Mouse (Mus musculus) adipocyte (in vitro differentiated cells): ENCODE measurements at regions not wholly inside any gene's neighbourhood (a gene's known extent, or its start where the extent isn't known, plus 50 kb on each side); places are given as distances from the start of the nearest gene placed in this dataset.

Experiments
- DNase-seq: peaks from one replicate; pipeline ENCODE4 v3.0.0-alpha.2; 2016; ENCODE audit warnings: low spot score

DNA sequence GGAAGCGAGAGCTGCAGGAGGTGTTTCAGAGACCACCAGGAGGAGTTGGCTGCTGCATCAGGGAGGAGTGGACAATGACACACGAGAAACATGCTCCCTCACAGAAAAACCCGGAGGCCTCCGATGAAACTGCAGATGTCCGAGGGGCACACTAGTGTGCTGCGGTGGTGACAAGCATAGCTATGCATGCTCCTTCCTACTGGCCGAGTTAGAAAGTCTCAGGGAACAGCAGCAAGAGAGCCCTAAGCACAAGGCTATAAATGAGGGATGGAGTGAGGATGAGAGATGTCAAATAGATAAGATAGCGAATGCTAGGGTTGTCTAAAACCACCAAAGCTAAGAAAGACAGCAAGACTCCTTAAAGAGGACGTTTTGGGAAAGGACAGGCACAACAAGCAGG lies 328.4 kb upstream of the Adgrl2 start:
- DNase-seq, result no peak

DNA sequence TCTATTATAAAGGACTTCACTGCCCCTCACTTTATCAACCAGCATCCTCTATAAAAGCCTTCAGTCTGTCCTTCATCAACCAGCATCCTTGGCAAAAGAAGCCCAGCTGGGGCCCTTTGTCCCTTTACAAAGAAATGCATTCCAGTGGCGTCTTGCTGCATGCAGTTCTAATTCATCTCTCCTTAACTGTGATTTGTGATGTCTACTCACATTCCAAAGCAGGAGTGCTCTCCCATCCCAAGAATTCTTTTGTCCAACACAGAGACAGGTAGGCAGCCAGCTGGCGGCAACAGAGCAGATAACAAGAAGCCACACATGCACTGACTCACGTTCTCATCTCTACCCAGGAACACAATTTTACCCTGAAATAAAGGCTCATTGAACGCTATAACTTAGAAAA lies 323.9 kb upstream of the Adgrl2 start:
- DNase-seq, result no peak

DNA sequence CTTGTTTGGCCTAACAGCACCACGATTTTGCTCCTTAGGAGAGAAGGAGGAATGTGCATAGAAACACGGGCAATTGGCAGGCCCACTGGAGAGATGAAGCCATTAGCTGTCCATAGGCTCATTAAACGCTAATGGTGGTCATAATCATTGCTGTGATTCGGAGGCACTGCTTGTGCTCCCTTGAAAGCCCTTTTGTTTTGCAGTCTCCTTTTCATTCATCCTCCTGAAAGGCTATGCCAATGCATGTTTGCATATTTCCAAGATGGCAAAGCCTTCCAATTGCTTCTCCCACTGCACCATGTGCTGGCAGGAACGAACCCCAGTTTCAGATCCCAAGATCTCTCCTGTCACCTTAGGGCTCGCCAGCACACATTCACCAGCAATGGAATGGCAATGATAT lies 322.9 kb upstream of the Adgrl2 start:
- no peak for DNase-seq

DNA sequence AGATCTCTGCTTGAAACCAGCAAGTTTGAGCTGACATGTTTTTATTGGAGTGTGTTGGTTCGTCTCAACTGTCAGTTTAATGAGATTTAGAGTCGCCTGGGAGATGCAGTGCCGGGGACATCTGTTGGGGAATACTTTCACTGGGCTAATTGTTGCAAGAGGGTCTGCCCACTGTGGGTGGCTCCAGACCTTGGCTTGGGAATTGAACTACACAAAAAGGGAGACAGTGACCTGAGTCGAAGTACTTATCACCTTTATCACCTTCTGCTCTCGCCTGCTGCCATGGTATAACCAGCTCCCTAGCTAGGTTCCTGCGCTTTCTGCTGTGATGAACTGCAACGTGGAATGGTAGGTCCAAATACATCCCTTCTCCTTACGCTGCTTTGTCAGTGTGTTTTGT lies 321.2 kb upstream of the Adgrl2 start:
- no peak for DNase-seq

DNA sequence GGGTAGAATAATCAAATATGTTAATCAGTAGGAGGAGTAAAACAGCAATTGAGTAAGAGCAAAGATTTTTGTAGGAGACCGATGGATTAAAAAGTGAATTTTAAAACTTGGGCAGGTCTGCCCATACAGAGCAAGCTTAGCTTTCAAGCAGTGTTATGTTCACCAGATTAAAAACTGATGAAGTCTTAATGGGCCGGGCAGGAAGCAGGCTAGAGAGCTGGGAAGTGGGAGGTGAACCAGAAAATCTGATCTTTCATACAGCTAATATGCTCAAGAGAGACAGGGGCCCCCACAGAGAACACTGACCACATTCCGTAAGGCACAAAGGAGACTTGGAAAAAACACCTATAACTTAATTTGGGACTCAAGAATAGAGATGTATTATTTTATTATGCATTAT lies 316.4 kb upstream of the Adgrl2 start:
- DNase-seq, result no peak

DNA sequence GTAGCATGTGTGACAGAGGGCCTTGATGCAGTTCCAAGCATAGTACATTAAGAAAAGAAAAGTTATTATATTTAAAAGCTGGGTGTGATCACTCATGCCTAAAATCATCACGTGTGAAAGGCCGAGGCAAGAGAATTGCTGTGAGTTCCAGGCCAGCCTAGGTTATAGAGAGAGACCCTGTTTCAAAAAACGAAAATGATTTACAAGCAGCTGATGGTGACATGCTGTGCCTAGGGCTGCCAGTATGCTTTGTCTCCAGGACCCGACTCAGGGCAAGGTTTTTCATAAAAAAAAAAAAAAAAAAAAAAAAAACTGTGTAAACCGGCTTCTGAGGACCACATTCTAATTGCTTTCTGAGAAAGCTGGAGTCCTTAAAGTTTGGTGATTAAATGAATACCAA lies 315.9 kb upstream of the Adgrl2 start:
- DNase-seq, result no peak

DNA sequence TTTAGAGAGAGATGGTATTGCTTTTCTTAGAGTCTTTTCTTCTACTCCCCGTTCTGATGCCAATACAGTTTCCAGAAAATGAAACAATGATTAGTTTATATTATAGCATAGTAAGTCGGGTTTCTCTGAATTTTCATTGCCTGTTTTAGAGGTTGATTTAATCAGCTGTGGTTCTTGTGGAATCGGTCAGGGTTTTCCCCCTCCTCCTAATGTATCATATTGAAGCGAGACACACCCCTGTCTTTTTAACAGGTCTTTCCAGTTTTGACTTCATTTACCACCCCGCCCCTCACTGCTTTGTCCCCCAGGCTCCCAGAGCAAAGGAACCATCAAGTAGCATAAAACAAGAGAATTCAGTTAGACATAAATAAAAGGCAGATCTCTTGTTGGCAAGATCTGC lies 315.1 kb upstream of the Adgrl2 start:
- DNase-seq, result no peak

DNA sequence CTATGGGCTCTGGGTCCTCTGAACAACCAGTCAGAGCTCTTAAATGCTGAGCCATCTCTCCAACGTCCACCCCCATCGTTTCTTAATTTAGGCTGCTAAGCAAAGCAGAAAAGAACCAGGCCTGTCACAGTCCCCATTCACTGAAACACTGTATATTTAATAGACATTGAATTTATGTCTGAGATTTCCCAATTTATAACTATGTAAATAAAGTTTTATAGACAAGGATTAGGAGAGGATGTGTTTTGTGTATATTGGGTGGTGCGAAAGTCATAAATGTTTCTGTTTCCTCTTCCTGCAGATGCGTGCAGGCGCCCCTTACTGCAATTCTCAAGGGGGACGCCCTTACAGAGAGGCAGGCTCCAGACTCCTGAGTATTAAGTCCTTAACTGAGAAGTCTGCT lies 314.7 kb upstream of the Adgrl2 start:
- DNase-seq, result no peak

DNA sequence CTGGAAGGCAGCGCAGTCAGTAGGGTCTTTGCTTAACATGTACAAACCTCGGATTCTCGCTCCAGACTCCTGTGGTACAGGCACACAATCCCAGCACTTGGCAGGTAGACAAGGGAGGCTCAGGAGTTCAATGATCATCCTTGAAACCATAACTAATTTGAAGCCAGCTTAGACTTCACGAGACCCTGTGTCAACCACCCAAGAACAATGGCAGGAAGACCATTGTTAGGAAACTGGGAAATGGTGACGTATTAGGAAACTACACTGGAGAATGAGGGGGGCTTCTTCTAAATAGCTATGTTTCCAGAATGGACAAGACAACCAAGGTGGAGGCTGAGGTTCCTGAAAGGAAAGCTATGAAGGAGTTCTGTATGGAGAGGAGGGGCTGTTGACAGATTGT lies 313.1 kb upstream of the Adgrl2 start:
- no peak for DNase-seq

DNA sequence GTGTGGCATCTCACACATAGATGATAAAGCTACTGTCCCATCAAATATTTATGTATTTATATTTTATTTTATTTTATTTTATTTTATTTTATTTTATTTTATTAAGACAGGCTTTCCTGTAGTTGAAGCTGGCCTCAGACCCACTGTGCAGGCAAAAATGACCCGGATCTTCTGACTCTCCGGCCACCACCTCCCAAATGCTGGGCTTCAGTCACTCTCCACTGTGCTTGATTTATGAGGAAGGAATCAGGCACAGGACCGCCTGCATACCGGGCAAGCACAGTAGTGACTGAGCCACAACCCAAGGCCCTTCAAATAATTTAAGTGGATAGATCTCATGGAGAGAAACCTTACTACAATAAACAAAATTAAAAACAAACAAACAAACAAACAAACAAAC lies 309.6 kb upstream of the Adgrl2 start:
- no peak for DNase-seq

DNA sequence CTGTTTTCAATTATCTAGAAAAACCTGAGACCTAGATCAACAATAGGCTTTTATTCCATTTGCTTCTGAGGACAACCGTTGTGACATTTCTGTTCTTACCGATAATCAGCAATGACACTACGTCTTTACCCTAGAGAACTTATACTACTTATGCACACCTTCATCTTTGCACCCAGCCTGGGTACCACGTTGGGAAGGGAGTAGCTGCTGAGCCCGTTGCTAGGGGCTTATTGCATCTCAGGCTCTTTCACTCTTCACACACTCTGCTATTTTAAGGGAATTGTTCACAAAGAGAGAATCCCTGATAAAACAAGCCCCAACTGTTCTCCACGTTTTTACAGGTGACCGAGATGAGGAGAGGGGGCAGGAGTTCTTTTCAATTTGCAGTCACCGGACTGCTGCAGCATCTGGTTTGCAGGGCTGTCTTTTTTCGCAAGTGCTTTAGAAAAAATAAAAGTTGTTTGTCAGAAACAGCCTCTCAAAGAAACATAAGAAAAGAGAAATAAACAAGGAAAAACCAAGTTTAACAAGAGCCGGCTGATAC lies 306.1 kb upstream of the Adgrl2 start:
- DNase-seq, result no peak

DNA sequence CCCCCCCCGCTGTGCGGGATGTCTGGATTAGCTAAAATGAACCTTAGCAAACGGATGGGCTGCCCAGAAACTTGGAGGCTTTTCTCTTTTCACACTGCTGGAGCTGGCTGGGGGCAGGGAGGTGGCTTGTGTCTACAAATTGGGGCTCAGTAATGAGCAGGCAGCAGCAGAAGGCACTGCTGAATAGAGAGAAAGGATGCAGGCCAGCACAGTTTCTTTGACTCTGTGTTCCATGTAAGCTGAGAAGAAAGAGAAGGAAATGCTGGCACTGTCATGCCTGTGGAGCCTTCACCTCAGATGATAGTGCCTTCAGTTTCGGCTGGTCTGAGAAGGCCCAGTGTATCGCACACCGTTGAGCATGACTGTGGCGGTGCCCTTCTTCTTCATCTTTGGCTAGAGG lies 305.6 kb upstream of the Adgrl2 start:
- DNase-seq, result no peak

DNA sequence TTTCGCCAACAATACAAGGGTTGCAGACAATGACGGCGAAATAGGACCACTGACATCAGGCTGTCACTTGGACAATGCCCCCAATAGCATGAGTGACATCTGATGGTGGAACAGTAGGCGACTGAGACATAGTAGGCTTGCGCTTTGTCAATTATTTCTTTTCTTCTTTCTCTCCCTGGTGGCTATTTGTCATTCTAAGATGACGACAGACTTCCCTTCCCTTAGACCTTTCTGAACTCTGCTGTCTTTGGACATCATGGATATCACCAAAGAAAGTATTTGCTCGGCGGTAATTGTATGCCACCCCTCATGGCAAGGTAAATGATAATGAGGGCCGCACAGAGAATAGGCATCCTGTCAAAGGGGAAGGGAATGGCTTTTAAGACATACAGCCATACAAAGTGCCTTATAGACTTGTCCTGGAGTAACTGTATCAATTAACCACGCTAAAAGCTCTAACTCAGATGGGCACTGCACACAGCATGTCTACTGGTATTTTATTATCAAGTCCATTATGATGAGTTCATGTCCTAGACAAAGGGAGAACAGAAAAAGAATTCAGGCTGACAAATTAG lies 305.0 kb upstream of the Adgrl2 start:
- DNase-seq, result no peak

DNA sequence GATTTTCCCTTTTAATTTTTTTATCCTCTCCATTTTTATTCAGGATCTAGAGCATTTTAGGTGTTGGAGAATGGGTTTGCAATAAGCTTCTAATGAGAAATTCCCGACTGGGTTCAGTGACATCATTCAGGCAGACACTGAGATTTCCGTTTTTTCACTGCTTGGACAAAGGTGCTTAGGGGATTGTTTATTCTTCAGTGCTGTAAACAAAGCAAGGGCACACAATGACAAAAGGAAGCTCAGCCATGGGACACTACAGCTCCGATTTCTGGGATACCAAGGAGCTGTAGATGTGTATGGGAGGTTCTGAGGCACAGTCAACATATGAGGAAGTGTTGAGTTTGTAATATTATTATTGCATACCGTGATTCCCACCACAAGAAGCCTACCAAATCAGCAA lies 304.1 kb upstream of the Adgrl2 start:
- no peak for DNase-seq

DNA sequence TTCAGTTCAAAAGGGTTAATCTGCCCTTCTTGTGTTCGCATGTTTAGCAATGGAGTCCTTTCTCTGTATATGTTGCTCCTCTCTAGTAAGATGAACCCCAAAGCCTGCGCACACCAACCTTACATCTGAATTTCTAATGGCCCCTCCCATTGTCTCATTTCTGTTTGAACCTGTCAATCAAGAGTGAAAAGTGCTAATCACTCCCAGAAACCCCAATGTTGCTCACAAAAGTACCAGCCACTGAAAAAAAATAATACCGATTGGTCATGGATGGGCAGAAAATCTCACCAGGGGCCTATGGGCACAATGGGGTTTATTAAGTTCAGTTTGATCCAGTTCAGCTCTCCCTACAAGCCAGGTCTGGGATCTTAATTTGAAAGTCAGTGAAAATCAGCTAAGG lies 302.1 kb upstream of the Adgrl2 start:
- DNase-seq, result no peak

DNA sequence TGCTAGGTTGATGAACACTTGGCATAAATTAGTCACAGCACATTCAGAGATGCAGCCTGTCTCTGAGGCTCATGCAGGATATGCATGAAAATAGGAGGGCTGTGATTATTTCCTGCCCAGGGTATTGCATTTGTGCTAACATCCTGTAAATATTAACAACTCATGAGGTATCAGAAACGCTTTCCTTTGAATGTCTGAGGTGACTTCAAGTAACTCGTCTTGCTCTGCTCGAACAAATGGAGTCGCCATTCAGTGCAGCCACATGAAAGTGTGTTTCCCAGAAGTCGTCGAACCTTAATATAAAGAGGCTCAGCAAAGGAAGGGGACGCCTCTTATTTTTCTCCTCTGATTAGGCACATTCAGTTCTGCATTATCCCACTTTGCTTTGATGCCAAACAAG lies 301.1 kb upstream of the Adgrl2 start:
- no peak for DNase-seq

DNA sequence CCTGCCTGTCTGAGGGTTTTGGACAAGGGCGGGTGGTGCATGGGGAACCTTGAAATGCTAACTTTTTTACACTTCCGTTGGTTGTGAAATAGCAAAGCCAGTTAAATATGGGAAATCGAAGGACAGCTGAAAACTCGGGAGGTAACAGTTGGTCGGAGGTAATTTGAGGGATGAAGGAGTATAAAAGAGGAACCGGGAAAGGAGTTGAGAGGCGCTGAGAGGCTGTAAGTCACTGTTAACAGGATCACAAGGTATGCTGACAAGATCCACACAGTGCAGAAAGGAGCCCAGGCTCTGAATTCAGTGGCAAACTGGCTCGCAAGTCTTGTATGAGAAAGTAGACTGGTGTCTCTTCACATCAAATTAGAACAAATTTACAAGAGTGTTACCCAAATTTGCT lies 299.9 kb upstream of the Adgrl2 start:
- no peak for DNase-seq

DNA sequence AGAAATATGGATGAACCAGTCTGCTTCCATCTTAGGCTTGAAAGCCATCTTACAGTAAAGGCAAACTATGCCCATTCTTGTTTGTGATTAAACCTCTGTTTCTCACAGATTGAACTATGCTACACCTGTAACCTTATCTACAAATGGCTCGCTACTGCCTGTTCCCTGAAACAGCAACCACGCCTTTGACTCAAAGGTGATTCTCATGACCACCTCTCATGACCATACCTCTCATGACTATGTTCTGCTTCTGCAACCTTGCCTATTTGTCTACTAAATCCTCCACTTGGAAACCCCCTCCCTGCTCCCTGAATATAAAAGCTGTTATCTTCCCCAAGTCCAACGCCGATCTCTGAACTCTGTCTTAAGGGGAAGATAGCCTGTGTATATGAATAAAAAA lies 296.7 kb upstream of the Adgrl2 start:
- no peak for DNase-seq

DNA sequence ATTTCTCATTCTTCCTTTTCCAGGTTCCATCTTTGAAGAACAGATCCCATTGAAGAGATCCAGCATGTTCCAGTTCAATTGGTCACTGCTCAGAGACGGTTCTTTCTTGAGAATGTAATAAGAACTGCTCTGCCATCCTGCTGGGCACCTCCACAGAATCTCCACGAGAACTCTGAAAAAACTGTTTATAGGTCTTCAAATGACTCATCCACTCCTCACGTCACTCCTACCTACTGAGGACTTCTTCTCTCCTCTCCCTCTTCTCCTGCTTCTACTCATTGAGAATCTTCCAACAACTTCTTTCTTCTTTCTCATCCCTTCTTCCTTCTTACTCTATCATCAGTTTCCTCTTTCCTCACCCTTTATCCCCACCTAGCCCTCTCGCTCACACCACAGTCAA lies 294.6 kb upstream of the Adgrl2 start:
- DNase-seq, result no peak

DNA sequence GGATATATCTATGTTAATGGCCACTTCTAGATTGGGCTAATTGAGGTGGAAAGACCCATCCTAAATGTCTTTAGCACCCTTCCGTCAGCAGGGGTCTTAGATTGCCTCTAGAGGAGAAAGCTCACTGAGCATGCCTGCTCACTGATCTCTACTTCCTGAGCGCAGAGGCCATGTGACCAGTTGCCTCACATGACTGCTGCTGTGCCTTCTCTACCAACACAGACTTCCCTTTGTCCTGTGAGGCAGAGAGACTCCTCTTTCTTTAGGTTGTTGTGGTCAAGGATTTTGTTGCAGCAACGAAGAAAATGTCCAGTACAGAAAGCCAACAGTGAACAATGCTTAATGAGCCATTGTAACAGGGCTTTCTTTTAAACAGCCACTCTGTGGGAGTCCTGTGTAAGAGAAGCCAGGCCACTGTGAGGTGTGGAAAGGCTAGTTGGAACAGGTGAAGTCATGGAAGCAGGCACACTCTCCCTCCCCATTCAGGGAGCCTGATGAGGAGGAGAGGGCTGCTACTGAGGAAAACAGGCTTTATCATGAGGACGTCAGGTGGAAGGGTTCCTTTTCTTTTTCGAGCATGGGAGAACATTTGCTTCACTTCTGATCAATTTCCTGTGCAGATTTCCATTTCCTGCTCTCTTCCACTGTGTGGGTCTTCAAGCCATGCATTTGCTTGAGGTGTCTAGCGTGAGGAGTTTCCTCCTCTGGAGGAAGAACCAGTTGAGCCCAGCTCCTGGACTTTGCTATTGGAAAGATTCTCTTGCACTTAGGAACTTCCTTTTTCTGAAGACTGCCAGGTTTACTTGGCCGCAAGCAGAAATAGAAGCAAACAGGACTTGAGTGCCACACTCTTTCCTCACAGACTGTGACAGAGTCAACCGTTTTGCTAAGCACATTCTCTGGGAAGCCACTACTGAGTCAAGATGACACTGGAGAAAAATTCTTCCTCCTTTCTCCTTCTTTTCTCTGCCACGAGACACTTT lies 290.7 kb upstream of the Adgrl2 start:
- DNase-seq, result no peak

DNA sequence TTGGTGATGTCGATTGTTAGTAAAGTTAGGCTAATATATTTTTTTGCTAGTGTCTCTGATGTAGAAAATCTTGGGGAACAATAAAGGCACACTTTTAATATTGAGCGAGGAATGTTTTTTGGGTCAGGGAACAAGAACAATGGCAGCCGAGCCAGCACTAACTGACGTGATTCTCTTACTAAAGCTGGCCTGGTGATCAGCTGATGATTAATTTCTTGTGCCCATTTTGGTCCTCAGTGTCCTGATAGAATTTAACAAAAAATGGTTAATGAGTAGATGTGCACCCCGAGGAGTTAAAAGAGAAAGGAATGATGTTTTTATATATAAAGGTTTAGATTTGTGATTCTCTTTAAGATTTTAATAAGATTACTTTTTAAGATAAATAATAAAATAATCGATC lies 289.0 kb upstream of the Adgrl2 start:
- no peak for DNase-seq

DNA sequence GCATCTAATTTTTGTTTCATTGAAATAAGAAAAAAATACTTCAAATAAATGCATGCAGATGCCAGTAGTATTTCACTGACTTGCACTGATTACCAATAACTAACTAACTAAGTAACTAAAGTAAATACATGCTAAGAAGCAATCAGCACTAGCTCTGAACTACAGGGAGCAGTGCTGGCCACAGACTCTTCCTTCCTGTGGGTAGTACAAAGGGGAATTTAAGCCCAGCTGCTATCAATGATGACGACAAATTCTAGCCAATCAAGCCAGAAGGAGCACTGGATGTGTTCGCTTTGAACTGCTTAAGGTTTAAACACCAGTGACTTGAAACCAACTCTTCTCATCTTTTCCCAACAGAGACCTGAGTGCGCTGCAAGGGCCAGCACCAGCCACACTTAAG lies 287.5 kb upstream of the Adgrl2 start:
- DNase-seq, result no peak

DNA sequence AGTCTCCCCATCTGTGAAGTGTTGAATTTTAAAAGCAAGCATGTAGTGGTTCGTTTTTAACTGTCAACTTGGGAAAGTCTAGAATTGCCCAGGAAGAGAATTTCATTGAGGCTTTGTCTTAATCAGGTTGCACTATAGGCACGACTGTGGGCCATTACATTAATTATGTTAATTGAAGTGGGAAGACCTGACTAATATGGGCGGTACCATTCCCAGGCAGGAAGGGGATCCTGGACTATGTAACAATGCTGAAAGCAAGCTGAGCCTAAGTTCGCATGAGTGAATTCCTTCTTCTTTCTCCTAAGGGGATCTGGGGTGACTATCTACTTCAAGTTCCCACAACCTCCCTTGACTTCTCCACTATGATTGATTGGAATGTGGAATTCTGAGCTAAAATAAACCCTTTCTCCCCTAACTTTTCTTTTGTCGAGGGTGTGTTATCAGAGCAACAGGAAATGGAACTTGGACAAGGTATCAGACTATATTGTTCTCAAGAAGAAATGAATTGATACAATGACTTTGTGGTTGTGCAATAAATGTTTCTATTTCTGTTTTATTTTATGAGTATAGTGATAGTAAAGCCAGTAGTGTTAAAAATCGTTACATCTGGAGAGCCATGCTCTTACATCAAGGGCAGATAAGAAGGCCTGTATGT lies 285.2 kb upstream of the Adgrl2 start:
- no peak for DNase-seq
